ENCODE assay signal across 8 mouse cellular contexts in the genomic region with DNA sequence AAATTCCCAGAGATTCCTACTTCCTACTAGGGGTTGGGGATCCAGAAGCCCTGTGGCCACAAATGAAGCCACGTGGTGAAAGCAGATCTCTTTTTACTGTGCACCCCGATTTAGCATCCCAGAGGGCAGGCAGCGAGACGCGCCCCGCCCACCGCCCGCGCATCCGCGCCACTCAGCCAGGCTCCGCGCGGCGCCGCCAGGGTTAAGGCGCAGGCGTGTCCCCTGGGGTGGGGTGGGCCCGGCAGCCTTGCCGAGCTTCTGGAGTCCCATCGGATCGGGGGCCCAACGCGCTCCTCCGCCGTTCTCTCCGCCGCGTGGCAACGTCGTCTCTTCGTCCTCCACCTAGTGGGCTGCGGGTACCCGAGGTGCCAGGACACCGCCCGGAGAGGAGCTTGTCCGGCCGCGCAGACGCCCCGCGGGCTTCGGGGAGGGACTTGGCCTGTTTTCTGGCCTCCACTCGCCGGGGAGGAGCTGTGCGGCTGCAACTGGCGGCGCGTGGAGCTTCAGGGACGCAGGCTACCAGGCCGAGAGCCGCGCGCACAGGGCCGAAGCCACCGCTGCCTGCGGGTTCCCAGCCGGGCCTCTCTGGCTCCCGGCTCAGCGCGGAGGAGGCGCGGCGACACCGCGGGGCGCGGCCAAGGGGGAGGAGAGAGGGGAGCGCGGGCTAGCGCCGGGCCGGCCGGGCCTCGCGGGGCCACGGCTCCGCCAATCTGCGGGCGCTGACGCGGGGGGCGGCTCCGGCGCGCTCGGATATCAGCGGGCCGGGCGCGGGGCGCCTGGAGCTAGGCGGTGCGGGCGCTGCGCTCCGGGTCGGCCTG. TPM values are rescaled to one million over a fixed set of nuclear protein-coding genes. Genes with fewer than 3 reads are reported as not detected.
DNase-seq lines count a peak whose midpoint lies in the region; ATAC-seq lines count a peak whose summit lies in the region.

A gene (plus strand): TSS at position 212 of the 818 bp plus-strand sequence.

- H3K4me3 ChIP-seq in hindbrain, embryonic 12.5 days, result peak within 1 kb of the TSS; percentile 67
- H3K4me3 ChIP-seq in lung, embryonic 16.5 days (ENCODE audit: low read length), result peak within 1 kb of the TSS; percentile 72

- peak within 1 kb of the TSS; percentile 96 for H3K27ac ChIP-seq in hindbrain, embryonic 12.5 days
- peak within 1 kb of the TSS; percentile 88 for H3K27ac ChIP-seq in lung, embryonic 16.5 days (ENCODE audit: low read length)

- ATAC-seq in hindbrain, embryonic 12.5 days (ENCODE audit: low FRiP score), result peak; percentile 83
- peak; percentile 92 for ATAC-seq in lung, embryonic 16.5 days (ENCODE audit: low read depth)

- peak within 1 kb of the TSS; percentile 93 for H3K4me2 ChIP-seq in hindbrain, embryonic 12.5 days (replicated peaks)
- H3K4me2 ChIP-seq in lung, embryonic 16.5 days (ENCODE audit: low read depth, low read length), result peak within 1 kb of the TSS; percentile 92

- WGBS in hindbrain, embryonic 12.5 days, result under 1% methylated on average over 74 of the region's 98 CpGs
- under 1% methylated on average over 46 of the region's 98 CpGs for WGBS in lung, embryonic 16.5 days

- H3K4me1 ChIP-seq in hindbrain, embryonic 12.5 days, result peaks cover 55% of the 10 kb centered on the region
- peaks cover 33% of the 10 kb centered on the region for H3K4me1 ChIP-seq in lung, embryonic 16.5 days (replicated peaks; ENCODE audit: control insufficient read depth, insufficient read depth, low read length)

- no peaks in the 10 kb centered on the region for H3K9me3 ChIP-seq in hindbrain, embryonic 12.5 days (replicated peaks)
- H3K9me3 ChIP-seq in lung, embryonic 16.5 days (ENCODE audit: control insufficient read depth, low read length), result no peaks in the 10 kb centered on the region

- peaks cover 25% of the 10 kb centered on the region for H3K27me3 ChIP-seq in hindbrain, embryonic 12.5 days
- peaks cover 31% of the 10 kb centered on the region for H3K27me3 ChIP-seq in lung, embryonic 16.5 days (ENCODE audit: control insufficient read depth, insufficient read depth, low read depth, low read length)

- DNase-seq in adrenal gland, adult (ENCODE audit: inconsistent age in 2 of 2, low spot score in 1 of 2), result peak; percentile 92 to 96
- DNase-seq in cerebellum, postnatal 25 days, result peak; percentile 59 to 70
- DNase-seq in frontal cortex, postnatal 36 days (ENCODE audit: low spot score in 2 of 2), result peak; percentile 76 to 79
- DNase-seq in layer of hippocampus, postnatal 14 days (ENCODE audit: low spot score in 2 of 2), result peak; percentile 70 to 82
- DNase-seq in ovary, postnatal 10 days (ENCODE audit: low spot score), result peak; percentile 73
- peak; percentile 83 to 84 for DNase-seq in urinary bladder, postnatal 4 days (ENCODE audit: low spot score in 2 of 2)

- peak within 1 kb of the TSS; percentile 91 for H3K9ac ChIP-seq in hindbrain, embryonic 12.5 days
- H3K9ac ChIP-seq in lung, embryonic 16.5 days (ENCODE audit: low read length), result peak within 1 kb of the TSS; percentile 81

- 0 out of 2 replicates have a peak, but pooled peaks cover 3% of the 10 kb centered on the region for H3K36me3 ChIP-seq in hindbrain, embryonic 12.5 days
- H3K36me3 ChIP-seq in lung, embryonic 16.5 days (ENCODE audit: control insufficient read depth, insufficient read depth, low read length), result no peaks in the 10 kb centered on the region

RNA-seq across cellular contexts. Expression of the gene that starts here (rescaled TPM):
- polyA plus RNA-seq in hindbrain, embryonic 12.5 days (2016; fragmentation: Nextera tagmentation; extraction: Ambion mirVana), result 44.1 and 45.8 TPM in 2 replicates
- total RNA-seq in layer of hippocampus, postnatal 14 days (2021), result 10 to 100 TPM; 38.7 to 40.4 TPM
- 4.0 and 5.6 TPM in 2 replicates for polyA plus RNA-seq in lung, embryonic 16.5 days (2015; fragmentation: Nextera tagmentation; extraction: Ambion mirVana)

Comparison
In these comparisons a context has a peak if more than half of its experiments do, and no peak if none do; other contexts are left out.
1. Peak in every context shown above with its lines: DNase-seq, ATAC-seq, H3K4me3 ChIP-seq and H3K27ac ChIP-seq.